Mouse (Mus musculus) colon, adult 2 months (tissue): ENCODE measurements around the gene Klhl10. TPM values are rescaled to one million over a fixed set of nuclear protein-coding genes. Genes with fewer than 3 reads are reported as not detected.

Source experiments
- polyA plus RNA-seq: library from polyadenylated mRNA; depleted of rRNA; stranded (reverse); fragments of >200 nt; gene quantifications from 2 replicates; pipeline ENCODE4 v1.2.3, GENCODE M21; 2012; rRNA removed

Gene Klhl10
- 0.10 and 0.23 TPM in 2 replicates for polyA plus RNA-seq

DNA sequence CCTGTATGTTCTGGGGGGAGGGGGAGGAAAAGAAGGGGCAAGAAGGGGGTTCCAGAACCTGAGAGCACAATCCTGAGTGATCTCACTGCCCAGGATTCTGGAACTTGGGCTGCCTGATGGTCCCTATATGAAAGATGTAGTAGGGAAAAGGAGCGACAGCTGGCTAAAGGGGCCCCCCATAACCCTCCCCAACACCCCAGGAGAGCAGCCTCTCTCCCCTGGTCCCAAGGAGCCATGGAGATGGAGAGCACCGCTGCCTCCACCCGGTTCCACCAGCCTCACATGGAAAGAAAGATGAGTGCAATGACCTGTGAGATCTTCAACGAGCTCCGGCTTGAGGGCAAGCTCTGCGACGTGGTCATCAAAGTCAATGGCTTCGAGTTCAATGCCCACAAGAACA, at the start of gene Klhl10, which contains the start of gene Nt5c3b:
Gene Klhl10, plus strand, starts transcription at position 121 of the 400 bp plus-strand sequence.
Gene Nt5c3b, minus strand, starts transcription at position 12 of the 400 bp plus-strand sequence.

DNA sequence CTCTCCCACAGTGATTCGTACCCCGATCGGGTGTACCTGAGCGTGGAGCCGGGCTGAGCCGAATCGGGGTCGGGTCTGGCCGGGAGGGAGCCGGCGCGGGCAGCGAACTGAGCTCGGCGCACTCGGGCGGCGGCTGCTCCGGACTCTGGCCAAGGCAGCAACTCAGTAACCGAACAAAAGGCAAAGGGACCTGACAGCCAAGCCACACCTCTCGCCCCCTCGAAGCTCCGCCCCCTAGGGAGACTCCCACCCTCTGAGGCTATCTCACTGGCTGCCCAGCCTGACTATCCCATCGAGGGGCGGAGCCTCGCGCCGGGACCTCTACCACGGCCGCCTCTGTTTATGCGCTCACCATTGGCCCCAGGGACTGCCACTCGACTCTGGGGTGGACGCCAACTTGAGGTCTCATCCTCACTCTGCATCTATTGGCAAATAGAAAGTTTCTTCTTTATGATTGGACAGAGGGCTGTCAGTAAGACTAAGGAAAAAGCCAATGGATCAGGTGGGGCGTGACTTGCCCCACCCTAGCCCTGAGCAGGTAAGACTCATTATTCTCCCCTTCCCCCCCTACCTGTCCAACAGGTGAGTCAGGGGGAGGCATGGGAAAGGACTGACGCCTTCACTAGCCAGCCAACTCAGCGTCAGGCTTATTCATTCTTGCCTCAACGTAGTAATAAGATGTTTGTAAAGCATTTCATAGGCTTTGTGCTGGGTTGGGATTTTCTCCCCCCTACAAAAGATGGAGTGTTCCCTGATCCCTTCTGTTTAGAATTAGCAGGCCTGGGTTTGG, 43.9 kb upstream of the Klhl10 start, which contains the start of gene Jup:
Gene Jup, minus strand, starts transcription at position 164 of the 790 bp plus-strand sequence.

DNA sequence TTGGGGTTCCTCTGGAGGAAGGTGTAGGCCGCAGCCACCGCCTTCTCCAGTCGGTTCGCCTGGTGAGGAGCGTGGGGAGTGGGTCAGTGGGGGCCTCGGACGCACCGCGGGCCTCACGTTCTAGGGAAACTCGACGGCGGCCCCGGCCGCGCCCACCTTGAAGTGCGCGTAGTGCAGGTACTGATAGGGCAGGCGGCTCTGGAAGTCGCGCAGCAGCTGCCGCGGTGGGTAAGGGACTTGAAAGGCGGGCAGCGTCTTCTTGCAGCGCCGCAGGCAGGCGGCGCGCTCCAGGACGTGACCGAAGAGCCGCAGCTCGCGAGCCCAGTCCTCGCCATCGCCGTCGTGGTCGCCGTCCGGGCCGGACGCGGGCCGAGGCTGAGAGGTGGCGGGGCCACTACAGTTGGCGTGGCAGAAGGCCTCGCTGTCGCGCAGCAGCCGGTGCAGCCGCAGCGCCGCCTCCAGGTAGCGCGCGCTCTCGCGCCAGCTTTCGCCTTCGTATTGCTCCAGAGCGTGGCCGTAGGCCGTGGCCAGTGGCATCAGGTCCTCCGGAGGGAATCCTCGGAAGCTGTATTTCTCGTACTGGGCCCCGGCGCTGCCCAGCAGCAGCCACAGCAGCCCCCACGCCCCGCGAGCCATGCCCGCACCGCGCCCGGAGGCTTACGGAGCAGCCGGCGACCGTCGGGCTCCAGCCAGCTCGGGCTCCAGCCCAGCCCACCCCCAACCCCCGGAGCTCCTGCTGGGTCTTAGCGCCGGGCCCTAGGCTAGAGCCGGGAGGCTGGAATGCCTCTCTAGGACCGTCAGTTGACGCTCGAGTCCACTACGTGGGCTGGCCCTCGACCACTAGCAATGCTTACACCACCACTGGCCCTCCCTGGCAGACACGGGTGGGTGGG, 27.4 kb upstream of the Klhl10 start, which contains the start of gene P3h4:
Gene P3h4, minus strand, starts transcription at position 816 of the 893 bp plus-strand sequence.

GRCm38 (mm10) chr11:100414914-100415822, 26.5 kb upstream of the Klhl10 start, which contains the start of gene Fkbp10:
Gene Fkbp10, plus strand, starts transcription at chr11:100415697.

GRCm38 (mm10) chr11:100472197-100472934, 30.6 kb downstream of the Klhl10 start, which contains the start of gene Klhl11:
Gene Klhl11, minus strand, starts transcription at chr11:100472741.

Other genes with a start within 250 kb of the Klhl10 start
- not detected in 2 replicates for gene Krt9, start 248.7 kb upstream of the Klhl10 start, polyA plus RNA-seq
- gene Krt14, start 234.4 kb upstream of the Klhl10 start, polyA plus RNA-seq, result 1.2 and 1.8 TPM in 2 replicates
- gene Krt16, start 193.0 kb upstream of the Klhl10 start, polyA plus RNA-seq, result 0.43 TPM in 1 of 2 replicates, not detected in the other
- gene Krt17, start 180.9 kb upstream of the Klhl10 start, polyA plus RNA-seq, result 15.9 and 16.8 TPM in 2 replicates
- gene Krt42, start 172.0 kb upstream of the Klhl10 start, polyA plus RNA-seq, result 0.14 TPM in 1 of 2 replicates, not detected in the other
- gene Eif1, start 122.0 kb upstream of the Klhl10 start, polyA plus RNA-seq, result 95.0 and 110 TPM in 2 replicates
- not detected in 2 replicates for gene Gast, start 107.5 kb upstream of the Klhl10 start, polyA plus RNA-seq
- gene Hap1, start 85.8 kb upstream of the Klhl10 start, polyA plus RNA-seq, result 5.7 and 5.8 TPM in 2 replicates
- gene Jup, start 44.2 kb upstream of the Klhl10 start, polyA plus RNA-seq, result 522 and 536 TPM in 2 replicates
- 27.1 and 30.5 TPM in 2 replicates for gene P3h4, start 27.1 kb upstream of the Klhl10 start, polyA plus RNA-seq
- 30.2 and 37.3 TPM in 2 replicates for gene Fkbp10, start 26.2 kb upstream of the Klhl10 start, polyA plus RNA-seq
- 17.8 and 21.2 TPM in 2 replicates for gene Nt5c3b, start 109 bp upstream of the Klhl10 start, polyA plus RNA-seq
- gene Klhl11, start 30.8 kb downstream of the Klhl10 start, polyA plus RNA-seq, result 2.7 and 3.9 TPM in 2 replicates
- 144 and 146 TPM in 2 replicates for gene Acly, start 86.1 kb downstream of the Klhl10 start, polyA plus RNA-seq
- 0.30 and 0.68 TPM in 2 replicates for gene Ttc25, start 103.7 kb downstream of the Klhl10 start, polyA plus RNA-seq
- 31.3 and 31.6 TPM in 2 replicates for gene Cnp, start 133.0 kb downstream of the Klhl10 start, polyA plus RNA-seq
- gene Nkiras2, start 177.3 kb downstream of the Klhl10 start, polyA plus RNA-seq, result 111 and 127 TPM in 2 replicates
- 19.3 and 23.7 TPM in 2 replicates for gene Dnajc7, start 178.3 kb downstream of the Klhl10 start, polyA plus RNA-seq